Mouse (Mus musculus) midbrain, embryonic 14.5 days (tissue): ENCODE measurements around the gene Pla2g4a. TPM values are rescaled to one million over a fixed set of nuclear protein-coding genes. Genes with fewer than 3 reads are reported as not detected.

Experiments
- ATAC-seq: fragments of 200-750 bp; cut with Nextera tagmentation; 2 replicates; pipeline ENCODE4 v1.8.0; 2017; ENCODE audit warnings: moderate number of reproducible peaks, moderate library complexity; ENCODE audit not compliant: low FRiP score, low TSS enrichment
- DNase-seq: peaks from one replicate; pipeline ENCODE4 v3.0.0-alpha.2; 2015
- H3K27ac ChIP-seq: fragments of 300-500 bp; sonication (generic); replicated peaks from 2 replicates; pipeline ENCODE4 v1.5.1; 2014; ENCODE audit warnings: mild to moderate bottlenecking, low read depth, low read length, moderate library complexity
- H3K27me3 ChIP-seq: fragments of 300-500 bp; sonication (generic); 2 replicates; pipeline ENCODE4 v1.6.1; 2014; ENCODE audit warnings: low read length, control low read depth, mixed read lengths; ENCODE audit not compliant: control insufficient read depth, insufficient read depth
- H3K36me3 ChIP-seq: fragments of 300-500 bp; sonication (generic); 2 replicates; pipeline ENCODE4 v1.6.1; 2014; ENCODE audit warnings: low read length, control low read depth; ENCODE audit not compliant: control insufficient read depth, insufficient read depth
- H3K4me1 ChIP-seq: fragments of 300-500 bp; sonication (generic); 2 replicates; pipeline ENCODE4 v1.6.1; 2014; ENCODE audit warnings: mild to moderate bottlenecking, antibody characterized with exemption, low read length, control low read depth; ENCODE audit not compliant: control insufficient read depth, insufficient read depth
- H3K4me2 ChIP-seq: fragments of 300-500 bp; sonication (generic); 2 replicates; pipeline ENCODE4 v1.6.1; 2014; ENCODE audit warnings: mild to moderate bottlenecking, low read length, moderate library complexity
- H3K4me3 ChIP-seq: fragments of 300-500 bp; sonication (generic); replicated peaks from 2 replicates; pipeline ENCODE4 v1.5.1; 2014; ENCODE audit warnings: low read depth, low read length
- H3K9ac ChIP-seq: fragments of 300-500 bp; sonication (generic); replicated peaks from 2 replicates; pipeline ENCODE4 v1.6.1; 2014; ENCODE audit warnings: mild to moderate bottlenecking, low read length, moderate library complexity
- H3K9me3 ChIP-seq: fragments of 300-500 bp; sonication (generic); 2 replicates; pipeline ENCODE4 v1.6.1; 2016; ENCODE audit warnings: low read length, control low read depth, mixed read lengths; ENCODE audit not compliant: control insufficient read depth
- WGBS: fragments of 180-500 bp; shearing (Covaris S2); extraction: QIAGEN DNeasy Blood & Tissue Kit; methylation state at CpG from one replicate; pipeline ENCODE4 v1.1.7; 2014; 5-methylcytosine and 5-hydroxymethylcytosine counted together
- polyA plus RNA-seq: library from polyadenylated mRNA; unstranded; fragments of >200 nt; fragmentation: Nextera tagmentation; extraction: Ambion mirVana; gene quantifications from 2 replicates; pipeline ENCODE4 v1.2.1, GENCODE M21; 2014

Gene Pla2g4a
- polyA plus RNA-seq, 1 experiment from 2014 or later = 1.0 TPM

- Histone ChIP-seq H3K36me3 (no peaks in the 10 kb centered on the region), H3K9ac (no peak overlapping the region), H3K27me3 (no peaks in the 10 kb centered on the region), H3K4me2 (no peak overlapping the region), H3K27ac (no peak overlapping the region), H3K4me1 (no peaks in the 10 kb centered on the region), H3K4me3 (no peak overlapping the region), H3K9me3 (no peaks in the 10 kb centered on the region)
- DNase-seq = no peak
- ATAC-seq = no peak
- WGBS = 81% methylated on average over 1 of the region's 1 CpGs
These were observed 2.0 kb downstream of the Pla2g4a start for GRCm38 (mm10) chr1:149959069-149959468.

GRCm38 (mm10) chr1:149955482-149955881, 5.6 kb downstream of the Pla2g4a start:
- H3K9ac ChIP-seq = no peak overlapping the region
- H3K36me3 ChIP-seq = no peaks in the 10 kb centered on the region
- DNase-seq (no peak), ATAC-seq (no peak)
- H3K27ac ChIP-seq = no peak overlapping the region
- 85% methylated on average over 4 of the region's 4 CpGs for WGBS
- H3K27me3 ChIP-seq = no peaks in the 10 kb centered on the region
- H3K9me3 ChIP-seq = no peaks in the 10 kb centered on the region
- no peaks in the 10 kb centered on the region for H3K4me1 ChIP-seq
- H3K4me2 ChIP-seq = no peak overlapping the region
- no peak overlapping the region for H3K4me3 ChIP-seq

- Histone ChIP-seq H3K27me3 (no peaks in the 10 kb centered on the region), H3K27ac (no peak overlapping the region), H3K9ac (no peak overlapping the region), H3K9me3 (no peaks in the 10 kb centered on the region), H3K4me3 (no peak overlapping the region), H3K36me3 (no peaks in the 10 kb centered on the region), H3K4me2 (no peak overlapping the region), H3K4me1 (no peaks in the 10 kb centered on the region)
- 91% methylated on average over 6 of the region's 6 CpGs for WGBS
- DNase-seq (no peak), ATAC-seq (no peak)
These were observed 7.1 kb downstream of the Pla2g4a start for GRCm38 (mm10) chr1:149954026-149954425.

- Histone ChIP-seq H3K27ac (no peak overlapping the region), H3K4me3 (no peak overlapping the region), H3K36me3 (no peaks in the 10 kb centered on the region), H3K27me3 (no peaks in the 10 kb centered on the region), H3K9me3 (no peaks in the 10 kb centered on the region), H3K4me2 (no peak overlapping the region), H3K4me1 (no peaks in the 10 kb centered on the region), H3K9ac (no peak overlapping the region)
- DNase-seq = no peak
- no peak for ATAC-seq
These were observed 9.0 kb downstream of the Pla2g4a start for GRCm38 (mm10) chr1:149952050-149952449.

GRCm38 (mm10) chr1:149950656-149951055, 10.4 kb downstream of the Pla2g4a start:
- no peak for ATAC-seq
- no peak for DNase-seq
- Histone ChIP-seq H3K4me2 (no peak overlapping the region), H3K9me3 (no peaks in the 10 kb centered on the region), H3K27ac (no peak overlapping the region), H3K27me3 (no peaks in the 10 kb centered on the region), H3K4me3 (no peak overlapping the region), H3K36me3 (no peaks in the 10 kb centered on the region), H3K9ac (no peak overlapping the region), H3K4me1 (no peaks in the 10 kb centered on the region)
- WGBS = 85% methylated on average over 3 of the region's 3 CpGs

- Histone ChIP-seq H3K36me3 (no peaks in the 10 kb centered on the region), H3K4me3 (no peak overlapping the region), H3K4me1 (no peaks in the 10 kb centered on the region), H3K4me2 (no peak overlapping the region), H3K27me3 (no peaks in the 10 kb centered on the region), H3K9me3 (no peaks in the 10 kb centered on the region), H3K27ac (no peak overlapping the region), H3K9ac (no peak overlapping the region)
- 93% methylated on average over 1 of the region's 1 CpGs for WGBS
- ATAC-seq (no peak), DNase-seq (no peak)
These were observed 10.8 kb downstream of the Pla2g4a start for GRCm38 (mm10) chr1:149950254-149950653.

- ATAC-seq = no peak
- Histone ChIP-seq H3K9ac (no peak overlapping the region), H3K27ac (no peak overlapping the region), H3K36me3 (no peaks in the 10 kb centered on the region), H3K27me3 (no peaks in the 10 kb centered on the region), H3K4me2 (no peak overlapping the region), H3K4me1 (no peaks in the 10 kb centered on the region), H3K4me3 (no peak overlapping the region), H3K9me3 (no peaks in the 10 kb centered on the region)
- no peak for DNase-seq
- WGBS = 95% methylated on average over 1 of the region's 1 CpGs
These were observed 11.8 kb downstream of the Pla2g4a start for GRCm38 (mm10) chr1:149949334-149949733.

- Histone ChIP-seq H3K9ac (no peak overlapping the region), H3K4me3 (no peak overlapping the region), H3K36me3 (no peaks in the 10 kb centered on the region), H3K27ac (no peak overlapping the region), H3K4me2 (no peak overlapping the region), H3K27me3 (no peaks in the 10 kb centered on the region), H3K9me3 (no peaks in the 10 kb centered on the region), H3K4me1 (no peaks in the 10 kb centered on the region)
- DNase-seq = no peak
- ATAC-seq = no peak
- 92% methylated on average over 8 of the region's 8 CpGs for WGBS
These were observed 12.8 kb downstream of the Pla2g4a start for GRCm38 (mm10) chr1:149948066-149948825.

- ATAC-seq = no peak
These were observed 14.1 kb downstream of the Pla2g4a start for GRCm38 (mm10) chr1:149946993-149947392.

More at GRCm38 (mm10) chr1:149946993-149947392, 14.1 kb downstream of the Pla2g4a start:
- Histone ChIP-seq H3K4me2 (no peak overlapping the region), H3K9ac (no peak overlapping the region), H3K9me3 (no peaks in the 10 kb centered on the region), H3K4me3 (no peak overlapping the region), H3K27me3 (no peaks in the 10 kb centered on the region), H3K27ac (no peak overlapping the region), H3K4me1 (no peaks in the 10 kb centered on the region), H3K36me3 (no peaks in the 10 kb centered on the region)
- WGBS = 56% methylated on average over 5 of the region's 5 CpGs
- DNase-seq = no peak
